Mouse (Mus musculus) CH12.LX (cell line): ENCODE measurements at regions not wholly inside any gene's neighbourhood (a gene's known extent, or its start where the extent isn't known, plus 50 kb on each side); places are given as distances from the start of the nearest gene placed in this dataset.

Source experiments
- DNase-seq: peaks from one replicate; pipeline ENCODE4 v3.0.0-alpha.2; 2013; ENCODE audit errors: extremely low read depth
- H3K27ac ChIP-seq: 2 replicates; pipeline ENCODE4 v1.5.1; 2012; ENCODE audit warnings: low read depth, mild to moderate bottlenecking, control low read depth, moderate library complexity; ENCODE audit not compliant: insufficient read depth
- H3K27me3 ChIP-seq: replicated peaks from 2 replicates; pipeline ENCODE3; 2012; ENCODE audit warnings: inconsistent platforms
- H3K36me3 ChIP-seq, 2 experiments: replicated peaks in 1 of 2; 2 replicates each; pipeline versions ENCODE3 to v1.6.1; 2012; ENCODE audit warnings: inconsistent platforms in 1 of 2, low read length in 1 of 2, mild to moderate bottlenecking in 1 of 2, mixed read lengths in 1 of 2, moderate library complexity in 1 of 2; ENCODE audit not compliant: control insufficient read depth in 1 of 2, insufficient read depth in 1 of 2
- H3K4me1 ChIP-seq, 2 experiments: 2 replicates each; pipeline ENCODE4 v1.6.1; 2012; ENCODE audit warnings: inconsistent platforms in 1 of 2, moderate library complexity in 1 of 2; ENCODE audit not compliant: insufficient read depth in 2 of 2, control insufficient read depth in 1 of 2
- H3K4me2 ChIP-seq: 2 replicates; pipeline ENCODE4 v1.6.1; 2012; ENCODE audit warnings: low read depth, mild to moderate bottlenecking, control low read depth; ENCODE audit not compliant: poor library complexity, insufficient read depth, severe bottlenecking
- H3K4me3 ChIP-seq, 3 experiments: fragments of 150-350 bp in 1 of 3; sonication (generic) in 1 of 3; replicated peaks in 1 of 3; 2 replicates each; pipeline versions ENCODE3 to v1.5.1; 2011 to 2012; ENCODE audit warnings: low read depth in 2 of 3, low read length in 2 of 3, mild to moderate bottlenecking in 2 of 3, moderate library complexity in 2 of 3, control low read depth in 1 of 3, improper control_type of control experiment in 1 of 3, inconsistent platforms in 1 of 3, mixed read lengths in 1 of 3; ENCODE audit not compliant: poor library complexity in 1 of 3
- H3K79me2 ChIP-seq: replicated peaks from 2 replicates; pipeline ENCODE4 v1.6.1; 2012; ENCODE audit warnings: mild to moderate bottlenecking, moderate library complexity; ENCODE audit not compliant: control insufficient read depth, poor library complexity, insufficient read depth, severe bottlenecking; ENCODE audit errors: extremely low read depth
- H3K9ac ChIP-seq: 2 replicates; pipeline ENCODE4 v1.6.1; 2012; ENCODE audit warnings: low read depth, mild to moderate bottlenecking, control low read depth, moderate library complexity; ENCODE audit not compliant: insufficient read depth
- H3K9me3 ChIP-seq: replicated peaks from 2 replicates; pipeline ENCODE3; 2012; ENCODE audit warnings: low read length, inconsistent platforms, mixed read lengths
- CHD2 ChIP-seq: IDR thresholded peaks from 2 replicates; pipeline ENCODE4 v1.6.1; 2011; ENCODE audit warnings: low read length, improper control_type of control experiment
- GABPA ChIP-seq: IDR thresholded peaks from 2 replicates; pipeline ENCODE4 v1.6.1; 2012; ENCODE audit warnings: low read depth, low read length, improper control_type of control experiment, inconsistent platforms; ENCODE audit not compliant: insufficient replicate concordance
- HCFC1 ChIP-seq: IDR thresholded peaks from 2 replicates; pipeline ENCODE4 v1.6.1; 2012; ENCODE audit warnings: low read depth, mild to moderate bottlenecking, inconsistent platforms, low read length, improper control_type of control experiment
- KAT2A ChIP-seq: IDR thresholded peaks from 2 replicates; pipeline ENCODE4 v1.6.1; 2012; ENCODE audit warnings: low read length, improper control_type of control experiment, inconsistent platforms; ENCODE audit not compliant: insufficient replicate concordance
- MAX ChIP-seq: IDR thresholded peaks from 2 replicates; pipeline ENCODE4 v1.6.1; 2011; ENCODE audit warnings: low read length, improper control_type of control experiment
- POLR2A ChIP-seq: IDR thresholded peaks from 2 replicates; pipeline ENCODE4 v1.6.1; 2011; ENCODE audit warnings: low read depth, mild to moderate bottlenecking, improper control_type of control experiment, low read length
- POLR2AphosphoS2 ChIP-seq: IDR thresholded peaks from 2 replicates; pipeline ENCODE4 v1.6.1; 2011; ENCODE audit warnings: low read depth, low read length, improper control_type of control experiment
- RAD21 ChIP-seq: IDR thresholded peaks from 2 replicates; pipeline ENCODE4 v1.6.1; 2011; ENCODE audit warnings: low read depth, mild to moderate bottlenecking, low read length, improper control_type of control experiment, moderate library complexity
- SMC3 ChIP-seq: IDR thresholded peaks from 2 replicates; pipeline ENCODE4 v1.6.1; 2011; ENCODE audit warnings: low read depth, low read length, improper control_type of control experiment
- dilution Hi-C: fragments of 300-500 bp; cut with MboI; formaldehyde crosslinking; loops from 2 replicates; pipeline ENCODE4 v1.14.3; 2020; ENCODE audit warnings: low sequenced_read_pairs; ENCODE audit not compliant: extremely low pct_unique_long_range_greater_than_20kb, extremely low pct_ligation_motif_present
- in situ Hi-C: fragments of 300-500 bp; cut with MboI; formaldehyde crosslinking; loops from 3 replicates; pipeline ENCODE4 v1.14.3; 2019; ENCODE audit warnings: low sequenced_read_pairs, low pct_ligation_motif_present, low pct_unique_long_range_greater_than_20kb, mixed read lengths

DNA sequence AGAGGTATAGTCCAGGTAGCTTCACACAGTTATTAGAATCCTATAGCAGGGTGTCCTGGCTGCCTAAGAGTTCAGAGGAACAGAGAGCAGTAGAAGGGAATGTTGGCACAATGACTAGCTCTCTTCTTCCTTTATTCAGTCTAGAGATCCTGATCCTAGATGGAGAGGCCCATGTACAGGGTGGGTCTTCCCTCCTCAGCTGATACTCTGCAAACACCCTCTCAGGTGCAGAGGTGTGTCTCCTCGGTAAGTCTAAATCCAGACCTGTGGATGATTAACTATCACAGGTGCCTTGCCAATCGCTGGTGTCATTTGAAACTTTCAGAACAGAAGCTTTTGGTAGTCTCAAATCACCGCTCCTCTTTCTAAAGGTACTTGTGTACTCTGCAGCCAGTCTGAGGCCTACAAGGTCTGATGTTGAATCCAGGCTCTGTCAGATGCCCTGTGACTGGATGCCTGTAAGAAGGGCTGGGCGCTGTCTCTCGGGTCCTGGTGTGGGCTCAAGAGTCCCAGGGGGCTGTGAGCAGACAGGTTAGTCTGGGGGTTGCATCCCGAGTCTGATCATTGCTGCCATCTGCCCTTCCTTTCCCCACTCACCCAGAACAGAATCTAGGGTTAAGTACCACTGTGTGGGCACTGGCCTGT lies 52.0 kb upstream of the Plcl2 start:
- Histone ChIP-seq H3K4me1 (peaks cover 0 to 5% of the 10 kb centered on the region in 2 experiments; a peak in 1 of 4 replicates), H3K27me3 (no peaks in the 10 kb centered on the region), H3K9me3 (no peaks in the 10 kb centered on the region), H3K4me3 (no peak overlapping the region), H3K79me2 (no peaks in the 10 kb centered on the region)
- dilution Hi-C loops = no loop called here
- TF ChIP-seq CHD2 (no peak), SMC3 (no peak), MAX (no peak), KAT2A (no peak)
- TF ChIP-seq, all 38 proteins: peak for 0
- in situ Hi-C loops = no loop called here
- Histone ChIP-seq H3K9ac (no peak overlapping the region), H3K36me3 (no peaks in the 10 kb centered on the region), H3K27ac (no peak overlapping the region), H3K4me2 (no peak overlapping the region)
- no peak for DNase-seq

GRCm38 (mm10) chr17:50458232-50458631 lies 51.0 kb upstream of the Plcl2 start:
- in situ Hi-C loops (no loop called here), dilution Hi-C loops (no loop called here)
- Histone ChIP-seq H3K9ac (no peak overlapping the region), H3K27me3 (no peaks in the 10 kb centered on the region), H3K36me3 (no peaks in the 10 kb centered on the region), H3K9me3 (no peaks in the 10 kb centered on the region), H3K79me2 (no peaks in the 10 kb centered on the region), H3K27ac (no peak overlapping the region), H3K4me3 (no peak overlapping the region), H3K4me2 (no peak overlapping the region), H3K4me1 (peaks cover 0 to 5% of the 10 kb centered on the region in 2 experiments; a peak in 1 of 4 replicates)
- DNase-seq = no peak
- TF ChIP-seq POLR2AphosphoS2 (no peak), KAT2A (no peak), POLR2A (no peak), HCFC1 (no peak), GABPA (no peak), RAD21 (no peak)
